Mouse (Mus musculus): ENCODE data around the gene Pnmal1.
"Not testable (repeated sequence)": the region's sequence is repeated elsewhere in the genome, so short reads cannot be mapped to it uniquely, and the experiment has no call there.

The Pnmal1 gene

DNA sequence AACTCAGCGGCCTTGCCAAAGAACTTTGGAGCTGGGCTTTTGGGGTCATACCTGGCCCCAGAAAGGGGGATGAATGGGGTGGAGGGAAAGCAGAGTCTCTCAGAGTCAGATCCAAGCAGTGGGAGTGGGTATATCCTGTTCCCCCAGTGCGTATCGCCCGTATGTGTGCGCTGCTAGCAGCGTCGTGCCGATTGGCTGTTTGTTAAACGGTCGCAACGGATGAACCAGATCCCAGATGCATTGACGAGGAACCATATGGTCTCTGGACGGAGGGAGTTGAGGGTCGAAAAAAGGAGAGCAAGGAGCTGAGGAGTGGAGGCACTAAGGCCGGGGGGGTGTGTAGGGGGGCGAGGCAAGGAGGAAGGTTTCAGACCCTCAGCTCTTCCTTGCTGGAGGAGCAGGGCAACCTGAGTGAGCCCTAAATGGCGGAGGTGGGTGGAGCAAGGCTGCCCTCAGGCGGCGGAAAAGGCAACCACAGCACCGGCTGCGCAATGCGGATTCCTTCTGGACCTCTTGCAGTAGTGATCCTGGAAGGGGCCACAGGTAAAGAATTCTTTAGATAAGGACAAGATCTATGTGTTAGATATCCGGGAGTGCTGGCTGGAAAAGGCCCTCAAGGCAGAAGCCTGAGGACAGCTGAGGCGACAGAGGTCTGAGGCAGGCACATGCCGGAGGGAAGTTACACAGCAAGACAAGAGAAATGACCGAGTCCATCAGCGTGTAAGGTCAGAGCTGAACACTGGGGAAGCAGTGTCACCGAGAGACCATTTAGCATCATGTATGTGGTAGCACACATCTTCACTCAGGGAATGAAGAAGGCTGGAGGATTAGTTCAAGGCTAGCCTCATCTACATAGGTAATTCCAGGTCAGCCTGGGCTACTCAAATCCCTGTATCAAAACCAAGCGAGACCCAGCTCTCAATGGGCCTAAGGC, 9.3 kb upstream of the Pnmal1 start:
- ATAC-seq (ENCODE audit: insufficient number of reproducible peaks, low FRiP score, low TSS enrichment), result peak; percentile 63

DNA sequence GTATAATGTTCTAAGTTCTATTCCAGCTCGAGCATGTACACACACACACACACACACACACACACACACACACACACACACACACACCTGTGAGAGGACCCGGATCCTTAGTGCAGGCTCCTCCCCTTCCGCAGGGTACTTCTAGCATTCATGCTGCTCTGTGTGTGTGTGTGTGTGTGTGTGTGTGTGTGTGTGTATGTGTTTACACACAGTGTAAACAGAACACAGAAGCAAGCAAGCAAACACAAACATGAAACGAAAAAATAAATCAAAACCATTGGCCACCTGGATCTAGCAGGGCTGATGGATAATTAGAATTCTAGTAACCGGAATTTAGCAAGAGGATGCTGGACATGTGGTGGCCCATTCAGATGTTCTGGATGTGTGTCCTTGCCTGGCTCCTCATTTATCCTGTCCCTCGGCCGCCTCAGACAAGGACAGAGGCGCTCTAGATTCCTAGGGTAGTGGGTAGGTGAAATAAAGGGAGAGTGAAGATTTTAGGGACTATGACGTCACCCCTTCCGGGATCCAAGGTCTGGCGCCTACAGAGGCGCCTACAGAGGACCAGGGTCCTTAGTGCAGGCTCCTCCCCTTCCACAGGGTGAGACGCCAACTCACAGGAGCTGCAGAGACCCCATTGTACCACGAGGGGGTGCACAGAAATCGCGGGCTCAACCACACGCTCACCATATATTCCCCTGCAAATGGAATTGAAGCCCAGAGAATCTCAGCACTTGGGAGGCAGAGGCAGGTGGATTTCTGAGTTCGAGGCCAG, 8.4 kb upstream of the Pnmal1 start:
- peak; percentile 29; the same call in 1 of the 2 replicates for ATAC-seq (ENCODE audit: insufficient number of reproducible peaks, low FRiP score, low TSS enrichment)

DNA sequence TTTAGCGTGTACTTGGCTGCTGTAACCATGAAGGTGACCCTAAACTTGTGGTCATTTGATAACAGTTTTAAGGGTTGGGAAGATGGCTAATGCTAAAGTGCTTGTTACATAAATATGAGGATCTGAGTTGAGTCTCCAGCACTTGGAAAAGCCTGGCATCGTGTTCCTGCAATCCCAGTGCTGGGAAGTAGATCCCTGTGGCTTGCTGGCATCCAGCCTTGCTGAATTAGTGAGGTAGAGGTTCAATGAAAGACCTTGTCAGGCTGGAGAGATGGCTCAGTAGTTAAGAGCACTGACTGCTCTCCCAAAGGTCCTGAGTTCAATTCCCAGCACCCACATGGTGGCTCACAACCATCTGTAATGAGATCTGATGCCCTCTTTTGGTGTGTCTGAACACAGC, 5.7 kb upstream of the Pnmal1 start:
- not testable (repeated sequence) for ATAC-seq (ENCODE audit: insufficient number of reproducible peaks, low FRiP score, low TSS enrichment)

DNA sequence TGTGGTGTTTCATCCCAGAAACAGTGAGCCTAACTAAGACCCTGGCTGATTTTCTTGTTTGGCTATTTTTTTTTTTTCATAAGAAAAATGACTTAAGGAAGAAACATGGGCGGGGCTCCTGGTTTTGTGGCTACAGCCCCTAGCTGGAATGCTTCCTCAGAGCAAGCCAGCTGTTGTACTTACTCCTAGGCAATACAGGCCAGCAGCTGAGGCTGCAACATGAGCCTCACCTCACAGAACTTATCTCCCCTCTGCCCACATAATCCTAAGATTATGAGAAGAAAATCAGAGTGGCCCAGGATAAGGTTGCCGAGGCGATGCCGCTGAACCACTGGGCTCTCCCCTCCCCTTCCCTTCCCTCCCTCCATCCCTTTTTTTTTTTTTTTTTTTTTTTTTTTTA, 3.8 kb upstream of the Pnmal1 start:
- ATAC-seq (ENCODE audit: insufficient number of reproducible peaks, low FRiP score, low TSS enrichment), result no peak

DNA sequence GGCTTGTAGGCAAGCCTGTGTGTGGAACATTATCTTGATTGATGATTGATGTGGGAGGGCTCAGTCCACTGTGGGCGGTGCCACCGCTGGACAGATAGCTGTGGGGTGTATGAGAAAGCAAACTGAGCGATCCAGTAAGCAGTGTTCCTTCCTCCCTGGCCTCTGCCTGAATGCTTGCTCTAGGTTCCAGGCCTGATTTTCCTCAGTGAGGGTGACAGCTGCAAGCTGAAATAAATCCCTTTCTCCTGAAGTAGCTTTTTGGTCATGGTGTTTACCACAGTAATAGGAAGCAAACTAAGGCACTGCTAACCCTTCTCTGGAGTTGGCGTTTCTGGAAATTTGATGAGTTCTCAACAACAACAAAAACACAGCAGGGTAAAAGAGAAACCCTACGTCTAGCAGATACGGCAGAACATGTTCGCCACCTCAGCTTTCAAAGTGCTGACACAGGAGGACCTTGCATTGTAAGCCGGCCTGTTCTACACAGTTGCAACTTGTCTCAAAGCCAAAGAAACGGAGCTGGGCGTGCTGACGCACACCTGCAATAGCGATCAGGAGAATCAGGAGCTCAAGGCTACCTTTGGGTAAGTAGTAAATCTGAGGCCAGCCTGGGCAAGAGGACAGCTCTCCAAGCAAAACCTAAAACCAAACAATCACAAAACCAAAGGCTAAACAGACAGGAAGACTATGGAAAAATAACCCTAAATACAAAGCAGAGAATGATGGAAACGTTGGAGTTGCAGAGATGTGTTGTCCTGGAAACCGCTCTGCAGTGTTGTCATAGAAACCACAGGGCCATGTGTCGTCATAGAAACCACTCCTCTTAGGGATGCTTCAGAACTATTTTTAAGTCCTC, 2.8 kb upstream of the Pnmal1 start:
- no peak for ATAC-seq (ENCODE audit: insufficient number of reproducible peaks, low FRiP score, low TSS enrichment)

DNA sequence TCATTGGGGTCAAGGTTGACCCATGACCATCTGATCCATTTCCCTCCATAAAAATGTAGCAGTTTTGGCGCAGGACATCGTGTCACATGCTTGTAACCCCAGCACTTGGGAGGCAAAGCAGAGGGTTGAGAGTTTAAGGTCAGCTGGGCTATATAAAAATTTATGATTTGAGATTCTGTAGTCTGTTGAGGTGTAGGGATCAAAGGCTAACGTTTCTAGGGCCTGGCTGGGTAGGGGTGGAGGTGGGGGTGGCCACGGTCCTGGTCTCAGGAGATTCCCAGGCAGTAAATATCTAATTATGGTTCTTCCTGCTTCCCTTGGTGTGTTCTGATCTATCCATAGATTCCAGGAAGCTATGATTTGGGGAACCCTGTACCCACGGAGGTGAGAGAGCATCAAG, 2.2 kb downstream of the Pnmal1 start:
- ATAC-seq (ENCODE audit: insufficient number of reproducible peaks, low FRiP score, low TSS enrichment), result no peak

DNA sequence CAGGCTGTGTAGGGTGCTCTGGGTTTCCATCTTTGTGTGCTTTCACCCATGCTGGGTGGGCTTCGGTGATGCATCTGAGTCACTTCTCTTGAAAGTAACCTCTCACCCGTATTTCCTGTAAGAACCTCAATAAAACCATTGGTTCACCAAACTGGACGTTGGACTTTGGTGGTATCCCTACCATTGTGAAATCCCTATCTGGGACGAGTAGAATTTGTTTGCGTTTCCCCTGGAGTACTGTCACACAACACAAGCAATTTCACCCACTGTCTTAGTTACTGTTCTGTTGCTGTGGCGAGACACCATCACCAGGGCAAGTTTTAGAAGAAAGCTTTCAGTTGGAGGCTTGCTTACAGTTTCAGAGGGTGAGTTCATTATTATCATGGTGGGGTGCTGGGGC, 8.9 kb downstream of the Pnmal1 start:
- ATAC-seq (ENCODE audit: insufficient number of reproducible peaks, low FRiP score, low TSS enrichment), result no peak

DNA sequence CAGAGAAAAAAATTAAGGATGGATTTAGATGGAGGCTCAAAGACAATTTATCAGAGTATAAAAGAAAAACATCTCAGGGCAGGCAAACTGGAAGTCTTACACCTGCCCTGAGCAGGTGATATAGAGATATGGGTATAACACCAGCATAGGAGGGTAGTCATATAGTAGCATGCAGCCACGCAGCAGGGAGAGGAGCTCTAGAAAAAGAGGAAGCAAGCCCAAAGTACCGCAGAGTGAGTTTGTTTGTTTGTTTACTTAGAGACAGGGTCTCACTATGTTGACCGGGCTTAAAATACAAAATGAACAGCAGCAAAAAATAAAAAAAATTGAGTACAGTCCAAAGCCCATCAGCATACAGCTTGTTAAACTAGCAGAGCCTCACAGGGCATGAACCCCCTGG, 11.7 kb downstream of the Pnmal1 start:
- no peak for ATAC-seq (ENCODE audit: insufficient number of reproducible peaks, low FRiP score, low TSS enrichment)

DNA sequence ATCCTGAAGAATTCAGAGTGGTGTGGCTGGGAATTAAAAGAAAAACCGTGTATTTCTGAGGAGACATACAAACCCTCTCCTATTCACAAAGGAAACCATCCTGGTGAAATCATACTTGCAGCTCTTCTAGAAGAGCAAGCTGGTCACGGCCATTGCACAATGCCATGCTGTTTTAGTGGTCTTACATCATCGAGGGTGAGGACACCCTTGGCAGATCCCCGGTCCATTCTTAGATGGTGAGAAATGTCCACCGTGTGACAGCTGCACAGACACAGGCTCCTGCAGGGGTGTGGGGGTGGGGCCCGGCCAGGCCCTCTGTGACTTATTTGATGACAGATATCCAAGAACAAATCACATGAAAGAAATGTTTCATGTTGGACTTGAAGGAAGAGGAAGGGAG, 14.5 kb downstream of the Pnmal1 start:
- no peak for ATAC-seq (ENCODE audit: insufficient number of reproducible peaks, low FRiP score, low TSS enrichment)

DNA sequence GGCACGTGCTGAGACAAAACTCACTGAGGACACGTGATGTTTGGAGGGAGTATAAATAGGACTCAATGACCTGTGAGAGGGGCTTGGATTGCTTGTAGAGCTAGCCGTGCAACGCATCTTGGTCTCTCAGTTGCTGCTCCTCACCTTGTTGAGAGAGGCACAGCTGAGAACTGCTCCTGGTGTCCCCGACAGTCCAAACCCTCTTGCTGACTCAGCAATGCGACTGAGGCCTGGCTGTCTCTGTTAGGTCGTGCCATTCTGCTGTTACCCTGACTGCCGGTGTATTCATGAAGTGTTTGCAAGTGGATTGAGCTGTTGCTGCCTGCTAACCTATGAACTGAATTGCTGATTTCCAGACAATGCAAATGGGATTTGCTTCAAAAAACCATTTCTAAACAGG, 16.8 kb downstream of the Pnmal1 start:
- no peak for ATAC-seq (ENCODE audit: insufficient number of reproducible peaks, low FRiP score, low TSS enrichment)

DNA sequence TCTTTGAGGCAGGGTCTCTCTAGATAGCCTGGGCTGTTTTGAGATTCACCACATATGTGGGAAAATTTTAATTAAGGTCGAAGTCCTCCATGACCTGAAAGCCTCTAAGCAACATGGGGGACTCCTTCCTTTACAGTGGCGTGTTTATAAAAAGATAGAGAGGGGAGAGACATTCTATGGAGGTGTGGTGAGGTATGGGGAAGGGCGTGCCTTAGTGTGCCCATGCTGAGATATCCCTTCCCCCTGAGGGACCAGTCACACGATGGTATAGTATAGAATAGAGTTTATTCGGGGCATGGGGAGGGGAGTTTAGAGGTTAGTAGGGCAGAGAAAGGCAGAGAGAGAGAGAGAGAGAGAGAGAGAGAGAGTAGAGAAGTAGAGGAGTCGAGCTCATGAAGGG, 18.7 kb downstream of the Pnmal1 start:
- no peak for ATAC-seq (ENCODE audit: insufficient number of reproducible peaks, low FRiP score, low TSS enrichment)

DNA sequence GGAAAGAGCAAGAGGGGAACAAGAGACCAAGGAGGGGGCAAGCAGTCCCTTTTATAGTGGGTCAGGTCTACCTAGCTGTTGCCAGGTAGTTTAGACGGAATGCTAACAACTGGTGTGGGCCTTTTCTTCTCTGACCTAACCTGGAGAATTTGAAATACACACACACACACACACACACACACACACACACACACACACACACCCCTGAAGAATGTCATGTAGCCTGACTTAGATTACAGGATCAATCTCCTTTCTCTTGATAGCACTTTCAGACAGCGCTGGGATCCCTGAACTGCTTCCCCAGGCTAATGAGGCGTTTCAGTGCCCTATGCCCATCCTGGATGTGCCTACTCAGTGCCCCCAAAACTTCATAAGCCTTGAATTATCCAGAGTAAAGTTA, 19.1 kb downstream of the Pnmal1 start:
- no peak for ATAC-seq (ENCODE audit: insufficient number of reproducible peaks, low FRiP score, low TSS enrichment)

DNA sequence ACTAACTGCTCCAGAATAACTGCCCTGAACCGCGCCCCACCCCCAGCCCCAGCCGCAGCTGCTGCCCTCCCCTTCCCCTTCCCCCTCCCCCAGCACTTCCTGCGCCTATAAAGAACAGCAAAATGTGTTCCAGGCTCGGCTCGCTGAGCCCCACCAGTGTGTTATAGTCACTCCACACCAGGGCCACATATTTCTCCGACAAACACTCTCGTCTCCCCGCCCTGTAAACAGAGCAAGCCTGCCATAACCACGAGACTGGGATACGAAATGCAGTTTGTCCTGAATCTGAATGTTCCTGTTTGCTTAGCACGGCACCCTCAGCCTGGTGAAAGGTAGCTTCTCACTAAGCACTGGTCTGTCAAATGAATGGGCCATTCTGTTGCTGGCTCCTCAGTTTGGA, 20.9 kb downstream of the Pnmal1 start:
- ATAC-seq (ENCODE audit: insufficient number of reproducible peaks, low FRiP score, low TSS enrichment), result no peak

DNA sequence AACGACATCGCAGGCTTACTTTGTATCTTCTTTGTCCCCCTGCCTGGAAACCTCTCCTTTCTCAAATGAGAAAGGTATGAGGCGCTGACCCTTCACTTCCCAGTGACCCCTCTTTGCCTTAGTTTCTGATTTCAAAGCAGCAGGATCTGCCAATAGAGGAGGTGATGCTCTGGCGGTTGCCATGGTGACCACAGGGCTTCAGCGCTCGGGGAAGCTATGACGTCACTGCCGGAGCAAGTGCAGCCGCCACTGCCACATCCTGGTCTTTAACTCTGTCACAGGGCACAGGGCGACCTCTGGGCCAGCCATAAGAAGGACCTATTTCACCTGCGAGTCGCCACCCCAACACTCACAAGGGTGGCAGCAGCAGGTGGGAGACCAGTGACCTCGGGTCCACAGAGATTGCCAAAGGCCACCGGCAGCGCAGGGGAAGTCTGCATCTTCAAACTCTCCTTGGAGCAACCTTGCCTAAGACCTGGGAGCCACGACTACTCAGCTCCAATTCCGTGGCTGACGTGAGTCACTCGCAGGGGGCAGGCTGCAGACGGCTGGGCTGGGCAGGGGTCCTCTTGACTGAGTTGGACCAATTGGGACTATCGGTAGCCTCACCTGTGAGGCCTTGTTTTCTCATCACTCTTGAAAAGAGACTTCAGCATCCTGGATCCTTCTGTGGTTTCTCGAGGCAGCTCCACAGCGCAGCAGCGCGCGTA, 23.5 kb downstream of the Pnmal1 start, which contains the start of gene Gm42372:
TSS of gene Gm42372 (plus strand) at position 228 of the 710 bp plus-strand sequence.
- peak; percentile 82 for ATAC-seq (ENCODE audit: insufficient number of reproducible peaks, low FRiP score, low TSS enrichment)

DNA sequence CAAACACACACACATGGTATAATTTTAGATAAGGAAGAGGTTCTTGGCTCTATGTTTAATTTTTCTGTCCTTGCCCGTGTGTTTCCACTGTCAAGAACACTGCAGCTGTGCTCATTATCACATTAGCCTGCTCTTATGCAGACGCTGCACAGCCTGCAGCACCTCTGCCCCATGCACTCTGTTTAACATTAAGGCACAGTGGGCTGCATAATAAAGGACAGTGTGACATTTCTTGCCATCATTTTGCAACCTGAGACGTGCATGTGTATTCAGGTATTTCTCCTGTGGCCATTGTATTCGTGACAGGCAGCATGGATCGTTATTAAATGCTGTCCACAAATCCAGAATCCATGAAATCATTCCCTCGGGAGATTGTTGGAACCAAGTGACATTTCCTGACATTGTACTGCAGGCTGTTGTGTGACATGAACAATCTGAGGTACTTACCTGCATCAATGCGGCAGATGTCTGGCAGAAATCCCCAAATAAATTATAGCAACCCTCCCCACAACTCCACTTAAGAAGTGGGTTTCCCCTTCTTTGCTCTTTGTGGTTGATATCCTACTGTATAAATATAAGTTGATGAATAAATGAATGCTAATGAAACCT, 28.2 kb downstream of the Pnmal1 start:
- ATAC-seq (ENCODE audit: insufficient number of reproducible peaks, low FRiP score, low TSS enrichment), result no peak

DNA sequence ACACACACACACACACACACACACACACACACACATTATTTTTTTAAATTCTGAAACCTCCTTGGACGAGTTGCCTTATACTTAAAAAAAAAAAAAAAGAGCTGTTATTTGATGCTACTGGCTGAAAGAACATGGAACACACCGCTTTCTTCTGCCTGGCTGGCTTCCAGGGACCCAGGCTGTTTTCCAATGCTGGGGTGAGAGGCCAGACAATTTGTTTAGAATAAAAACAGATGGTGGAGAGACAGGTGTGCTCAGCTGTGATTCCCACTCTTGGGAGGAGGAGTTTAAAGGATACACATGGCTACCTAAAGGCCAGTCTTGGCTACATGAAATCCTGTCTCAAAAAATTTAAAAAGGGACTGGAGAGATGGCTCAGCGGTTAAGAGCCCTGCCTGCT, 28.9 kb downstream of the Pnmal1 start:
- ATAC-seq (ENCODE audit: insufficient number of reproducible peaks, low FRiP score, low TSS enrichment), result no peak

DNA sequence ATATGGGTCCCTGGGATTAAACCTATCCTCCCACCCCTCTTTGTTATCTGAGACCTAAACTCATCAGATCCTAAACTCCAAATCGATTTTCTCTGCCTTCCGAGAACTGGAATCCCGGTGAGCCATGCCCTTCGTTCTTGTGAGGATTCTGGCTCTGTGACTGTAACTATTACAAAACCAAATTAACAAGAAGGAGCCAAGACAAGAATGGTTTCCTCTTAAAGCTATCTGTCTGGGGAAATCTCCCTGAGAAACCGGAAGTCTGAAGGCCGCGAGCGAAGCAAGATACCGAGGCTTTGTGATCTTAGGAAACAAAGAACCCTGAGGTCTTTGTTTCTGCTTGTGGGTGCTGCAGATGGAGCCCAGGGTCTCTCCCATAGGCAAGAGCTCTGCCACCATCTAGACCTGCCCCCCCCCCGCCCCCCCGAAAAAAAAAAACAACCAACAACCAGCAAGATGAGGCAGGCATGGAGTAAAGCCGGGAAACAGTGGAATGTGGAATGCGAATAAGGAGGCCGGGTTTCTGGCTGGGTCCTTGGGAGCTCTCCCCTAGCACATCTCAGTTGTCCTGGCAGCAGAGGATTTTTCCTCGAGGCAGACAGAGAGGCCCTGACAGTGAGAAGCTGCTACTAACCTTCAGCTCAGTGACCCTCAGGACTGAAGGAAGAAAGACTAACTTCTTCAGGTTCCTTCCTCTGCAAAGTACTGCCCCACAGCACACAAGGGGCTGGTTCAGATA, 30.7 kb downstream of the Pnmal1 start:
- no peak for ATAC-seq (ENCODE audit: insufficient number of reproducible peaks, low FRiP score, low TSS enrichment)

DNA sequence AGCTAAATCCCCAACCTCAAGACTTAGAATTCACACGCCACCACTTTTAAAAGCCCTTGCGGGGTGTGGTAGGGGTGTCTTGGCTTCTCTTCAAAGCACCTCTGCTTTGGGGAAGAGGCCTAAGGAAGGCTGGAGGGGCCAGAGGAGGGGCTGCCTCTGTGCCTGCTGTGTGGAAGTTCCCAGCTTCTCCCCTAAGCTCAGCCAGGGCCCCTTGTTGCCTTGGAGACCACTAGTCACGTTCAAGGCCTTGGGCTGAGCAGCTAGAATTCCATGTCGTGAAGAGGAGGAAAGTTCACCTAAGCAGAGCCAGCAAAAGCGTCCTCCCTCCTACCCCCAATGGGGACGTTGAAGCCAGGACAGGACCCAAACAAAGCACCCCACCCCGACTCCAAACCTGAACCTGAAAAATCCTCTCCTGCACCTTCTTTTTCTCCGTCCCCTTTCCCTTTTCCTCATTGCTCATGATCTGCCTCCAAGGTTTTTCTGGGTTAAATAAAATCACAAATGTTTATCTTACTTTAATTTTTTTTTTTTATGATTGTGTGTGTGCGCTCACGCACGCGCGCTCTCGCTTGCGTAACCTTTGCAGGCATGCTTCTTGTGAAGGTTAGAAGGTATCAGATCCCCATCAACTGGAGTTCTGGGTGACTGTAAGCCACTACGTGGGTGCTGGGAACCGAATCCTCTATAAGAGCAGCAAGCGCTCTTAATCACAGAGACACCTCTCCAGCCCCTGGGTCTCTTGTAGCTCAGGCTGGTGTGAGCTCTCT, 32.4 kb downstream of the Pnmal1 start:
- ATAC-seq (ENCODE audit: insufficient number of reproducible peaks, low FRiP score, low TSS enrichment), result no peak
